Mouse (Mus musculus) neural tube, embryonic 14.5 days (tissue): ENCODE data around the gene Rpl36-ps4. TPM values are rescaled to one million over a fixed set of nuclear protein-coding genes. Genes with fewer than 3 reads are reported as not detected.
"Not testable (repeated sequence)": the region's sequence is repeated elsewhere in the genome, so short reads cannot be mapped to it uniquely, and the experiment has no call there.

Experiments
- ATAC-seq: fragments of 200-750 bp; cut with Nextera tagmentation; 2 replicates; pipeline ENCODE4 v1.8.0; 2017; ENCODE audit warnings: low read depth, mild to moderate bottlenecking, moderate TSS enrichment, moderate library complexity
- H3K27ac ChIP-seq: fragments of 300-500 bp; sonication (generic); 2 replicates; pipeline ENCODE4 v1.5.1; 2014; ENCODE audit warnings: low read depth, mild to moderate bottlenecking, control low read depth, low read length, moderate library complexity, mixed read lengths
- H3K27me3 ChIP-seq: fragments of 300-500 bp; sonication (generic); 2 replicates; pipeline ENCODE4 v1.6.1; 2014; ENCODE audit warnings: low read length; ENCODE audit not compliant: control insufficient read depth, insufficient read depth
- H3K36me3 ChIP-seq: fragments of 300-500 bp; sonication (generic); 2 replicates; pipeline ENCODE4 v1.6.1; 2014; ENCODE audit warnings: low read length, mixed read lengths; ENCODE audit not compliant: control insufficient read depth, insufficient read depth
- H3K4me1 ChIP-seq: fragments of 300-500 bp; sonication (generic); 2 replicates; pipeline ENCODE4 v1.6.1; 2014; ENCODE audit warnings: low read length; ENCODE audit not compliant: control insufficient read depth, insufficient read depth
- H3K4me2 ChIP-seq: fragments of 300-500 bp; sonication (generic); 2 replicates; pipeline ENCODE4 v1.6.1; 2014; ENCODE audit warnings: mild to moderate bottlenecking, low read depth, low read length, control low read depth
- H3K4me3 ChIP-seq: fragments of 300-500 bp; sonication (generic); 2 replicates; pipeline ENCODE4 v1.5.1; 2014; ENCODE audit warnings: low read depth, low read length, control low read depth, mixed read lengths
- H3K9ac ChIP-seq: fragments of 300-500 bp; sonication (generic); replicated peaks from 2 replicates; pipeline ENCODE4 v1.6.1; 2014; ENCODE audit warnings: low read depth, mild to moderate bottlenecking, control low read depth, low read length, mixed read lengths
- H3K9me3 ChIP-seq: fragments of 300-500 bp; sonication (generic); 2 replicates; pipeline ENCODE4 v1.6.1; 2016; ENCODE audit warnings: low read length; ENCODE audit not compliant: control insufficient read depth
- WGBS: fragments of 180-500 bp; shearing (Covaris S2); extraction: QIAGEN DNeasy Blood & Tissue Kit; methylation state at CpG from one replicate; pipeline ENCODE4 v1.1.7; 2014; 5-methylcytosine and 5-hydroxymethylcytosine counted together
- polyA plus RNA-seq: library from polyadenylated mRNA; unstranded; fragments of >200 nt; fragmentation: Nextera tagmentation; extraction: Ambion mirVana; gene quantifications from 2 replicates; pipeline ENCODE4 v1.2.1, GENCODE M21; 2014

Rpl36-ps4 gene
- polyA plus RNA-seq, 1 experiment from 2014 or later = not detected

- not testable (repeated sequence) for H3K27ac ChIP-seq, H3K4me3 ChIP-seq, H3K27me3 ChIP-seq, H3K36me3 ChIP-seq, H3K9me3 ChIP-seq, H3K4me1 ChIP-seq, ATAC-seq, H3K4me2 ChIP-seq, H3K9ac ChIP-seq
- WGBS = 94% methylated on average over 11 of the region's 11 CpGs
Measured at GRCm38 (mm10) chr17:87959406-87959805, 38.6 kb downstream of the Rpl36-ps4 start.

- H3K4me3 ChIP-seq = not testable (repeated sequence)
- 83% methylated on average over 5 of the region's 5 CpGs for WGBS
Measured at GRCm38 (mm10) chr17:87959931-87960330, 39.2 kb downstream of the Rpl36-ps4 start.

GRCm38 (mm10) chr17:87963081-87964075 is 42.6 kb downstream of the Rpl36-ps4 start:
- Histone ChIP-seq H3K36me3 (no peaks in the 10 kb centered on the region), H3K4me3 (no peak overlapping the region), H3K4me2 (no peak overlapping the region)

More at GRCm38 (mm10) chr17:87959931-87960330, 39.2 kb downstream of the Rpl36-ps4 start:
- not testable (repeated sequence) for ATAC-seq, H3K9me3 ChIP-seq, H3K36me3 ChIP-seq, H3K27me3 ChIP-seq, H3K4me1 ChIP-seq, H3K27ac ChIP-seq, H3K9ac ChIP-seq, H3K4me2 ChIP-seq

GRCm38 (mm10) chr17:87968483-87968926 is 47.7 kb downstream of the Rpl36-ps4 start:
- H3K9me3 ChIP-seq, H3K27ac ChIP-seq, H3K4me1 ChIP-seq, H3K36me3 ChIP-seq, H3K4me2 ChIP-seq, H3K9ac ChIP-seq, H3K4me3 ChIP-seq, H3K27me3 ChIP-seq: not testable (repeated sequence)
- ATAC-seq = peak; percentile 78; the same call in 1 of the 2 replicates
- 36% methylated on average over 6 of the region's 8 CpGs for WGBS

More at GRCm38 (mm10) chr17:87963081-87964075, 42.6 kb downstream of the Rpl36-ps4 start:
- H3K27me3 ChIP-seq = no peaks in the 10 kb centered on the region
- no peak overlapping the region for H3K9ac ChIP-seq
- ATAC-seq = no peak
- WGBS = 90% methylated on average over 13 of the region's 14 CpGs
- no peak overlapping the region for H3K27ac ChIP-seq
- no peaks in the 10 kb centered on the region for H3K9me3 ChIP-seq
- no peaks in the 10 kb centered on the region for H3K4me1 ChIP-seq

Other genes starting within 250 kb of the Rpl36-ps4 start
- 37.8 and 50.1 TPM in 2 replicates for gene Msh2, start 248.6 kb upstream of the Rpl36-ps4 start, polyA plus RNA-seq
- gene Kcnk12, start 123.0 kb upstream of the Rpl36-ps4 start, polyA plus RNA-seq = 0.95 and 1.3 TPM in 2 replicates
- gene Msh6, start 54.1 kb downstream of the Rpl36-ps4 start, polyA plus RNA-seq = 28.1 and 34.5 TPM in 2 replicates
- 47.7 and 47.8 TPM in 2 replicates for gene Fbxo11, start 144.3 kb downstream of the Rpl36-ps4 start, polyA plus RNA-seq